Mouse (Mus musculus) bone marrow, adult 2 months (tissue): ENCODE data around the gene Cacnb3.

Source experiments
- CTCF ChIP-seq: fragments of 200-500 bp; IDR thresholded peaks from 2 replicates; pipeline ENCODE4 v1.5.1; 2011; ENCODE audit warnings: low read length, control low read depth; ENCODE audit not compliant: control insufficient read depth, insufficient read depth
- POLR2A ChIP-seq: fragments of 200-500 bp; IDR thresholded peaks from 2 replicates; pipeline ENCODE4 v1.6.1; 2011; ENCODE audit warnings: low read depth, mild to moderate bottlenecking, control low read depth, low read length, borderline replicate concordance; ENCODE audit not compliant: control insufficient read depth

- TF ChIP-seq CTCF = no peak
- TF ChIP-seq POLR2A = no peak
These were observed 16.7 kb downstream of the Cacnb3 start for GRCm38 (mm10) chr15:98647308-98647707.
